Comparison of ENCODE assay signal across 8 mouse cellular contexts in genomic region chr13:95389866-95390865, GRCm38 (mm10). TPM values are rescaled to one million over a fixed set of nuclear protein-coding genes. Genes with fewer than 3 reads are reported as not detected.
DNase-seq lines count a peak whose midpoint lies in the region; ATAC-seq and TF ChIP-seq lines count a peak whose summit lies in the region.

No protein-coding gene starts in this region.

- H3K27me3 ChIP-seq in CH12.LX (replicated peaks), result no peaks in the 10 kb centered on the region
- H3K27me3 ChIP-seq in forebrain, embryonic 11.5 days (ENCODE audit: control insufficient read depth, insufficient read depth, low read length), result no peaks in the 10 kb centered on the region
- no peaks in the 10 kb centered on the region for H3K27me3 ChIP-seq in liver, embryonic 15.5 days
- H3K27me3 ChIP-seq in neural tube, embryonic 14.5 days (ENCODE audit: control insufficient read depth, insufficient read depth, low read length), result no peaks in the 10 kb centered on the region

- no peak overlapping the region for H3K9ac ChIP-seq in CH12.LX (ENCODE audit: insufficient read depth, low read depth)
- H3K9ac ChIP-seq in forebrain, embryonic 11.5 days (ENCODE audit: low read length), result no peak overlapping the region
- no peak overlapping the region for H3K9ac ChIP-seq in liver, embryonic 15.5 days
- H3K9ac ChIP-seq in neural tube, embryonic 14.5 days (replicated peaks; ENCODE audit: low read depth, low read length), result no peak overlapping the region

- peak; percentile 70 for DNase-seq in CH12.LX (ENCODE audit: extremely low read depth)
- DNase-seq in c-Kit-negative CD71-positive TER-119-positive erythroid progenitor cells, embryonic 14.5 days (ENCODE audit: low read depth, low spot score), result peak; percentile 45
- peak; percentile 85 for DNase-seq in forebrain, embryonic 11.5 days (ENCODE audit: low spot score)
- DNase-seq in heart, postnatal 10 days, result peak; percentile 75 to 87
- DNase-seq in kidney, postnatal 36 days, result peak; percentile 73 to 89
- DNase-seq in telencephalon, adult 2 months (ENCODE audit: low read depth, low spot score), result peak; percentile 74

- in situ Hi-C loops in CH12.LX (cut with MboI; ENCODE audit: low pct_ligation_motif_present, low pct_unique_long_range_greater_than_20kb, low sequenced_read_pairs), result loop anchor here (5.0 kb wide), 1 partner anchor 82 kb away; no protein-coding TSS in a partner anchor

- no peak overlapping the region for H3K27ac ChIP-seq in CH12.LX (ENCODE audit: insufficient read depth, low read depth)
- no peak overlapping the region for H3K27ac ChIP-seq in forebrain, embryonic 11.5 days (ENCODE audit: low read depth, low read length)
- no peak overlapping the region for H3K27ac ChIP-seq in liver, embryonic 15.5 days (replicated peaks)
- no peak overlapping the region for H3K27ac ChIP-seq in neural tube, embryonic 14.5 days (ENCODE audit: low read depth, low read length)

- no peaks in the 10 kb centered on the region for H3K79me2 ChIP-seq in CH12.LX (replicated peaks; ENCODE audit: control insufficient read depth, extremely low read depth, insufficient read depth, poor library complexity, severe bottlenecking)

- ATAC-seq in forebrain, embryonic 11.5 days (replicated peaks; ENCODE audit: low FRiP score), result no peak
- ATAC-seq in liver, embryonic 15.5 days (ENCODE audit: insufficient read depth), result no peak
- ATAC-seq in neural tube, embryonic 14.5 days (ENCODE audit: low read depth), result peak; percentile 75

- peak; percentile 97 for TF ChIP-seq RAD21 in CH12.LX (IDR thresholded peaks at IDR 0.05; ENCODE audit: low read depth, low read length)

- H3K4me1 ChIP-seq in CH12.LX (ENCODE audit: control insufficient read depth in 1 of 2, insufficient read depth in 2 of 2), result 0 out of 4 replicates have a peak, but pooled peaks cover 0 to 3% of the 10 kb centered on the region in 2 experiments
- no peaks in the 10 kb centered on the region for H3K4me1 ChIP-seq in forebrain, embryonic 11.5 days (replicated peaks; ENCODE audit: control insufficient read depth, insufficient read depth, low read length)
- no peaks in the 10 kb centered on the region for H3K4me1 ChIP-seq in liver, embryonic 15.5 days (replicated peaks)
- H3K4me1 ChIP-seq in neural tube, embryonic 14.5 days (ENCODE audit: control insufficient read depth, insufficient read depth, low read length), result no peaks in the 10 kb centered on the region

- no peaks in the 10 kb centered on the region for H3K36me3 ChIP-seq in CH12.LX (replicated peaks in 1 of 2; ENCODE audit: control insufficient read depth in 1 of 2, insufficient read depth in 1 of 2, low read length in 1 of 2)
- H3K36me3 ChIP-seq in forebrain, embryonic 11.5 days (ENCODE audit: control insufficient read depth, insufficient read depth, low read length), result no peaks in the 10 kb centered on the region
- H3K36me3 ChIP-seq in liver, embryonic 15.5 days (replicated peaks), result no peaks in the 10 kb centered on the region
- H3K36me3 ChIP-seq in neural tube, embryonic 14.5 days (ENCODE audit: control insufficient read depth, insufficient read depth, low read length), result no peaks in the 10 kb centered on the region

- intact Hi-C loops in heart, postnatal 10 days (cut with DNase I), result loop anchor here (1.0 to 5.0 kb wide), 3 partner anchors 91 to 332 kb away; no protein-coding TSS in a partner anchor

- peak; percentile 54 to 96 for TF ChIP-seq CTCF in CH12.LX (conservative IDR thresholded peaks at IDR 0.05 in 1 of 2, IDR thresholded peaks at IDR 0.05 in 1 of 2; ENCODE audit: low read depth in 2 of 2, low read length in 2 of 2)

- H3K4me2 ChIP-seq in CH12.LX (ENCODE audit: insufficient read depth, low read depth, poor library complexity, severe bottlenecking), result no peak overlapping the region
- 0 out of 2 replicates have a peak overlapping the region, but pooled peaks have one; percentile 8 for H3K4me2 ChIP-seq in forebrain, embryonic 11.5 days (ENCODE audit: low read depth, low read length, severe bottlenecking)
- peak overlapping the region; percentile 14 for H3K4me2 ChIP-seq in liver, embryonic 15.5 days
- 0 out of 2 replicates have a peak overlapping the region, but pooled peaks have one; percentile 1 for H3K4me2 ChIP-seq in neural tube, embryonic 14.5 days (ENCODE audit: low read depth, low read length)

- H3K9me3 ChIP-seq in CH12.LX (replicated peaks; ENCODE audit: low read length), result peaks cover 2% of the 10 kb centered on the region
- H3K9me3 ChIP-seq in forebrain, embryonic 11.5 days (ENCODE audit: control insufficient read depth, low read length), result no peaks in the 10 kb centered on the region
- H3K9me3 ChIP-seq in liver, embryonic 15.5 days (replicated peaks), result no peaks in the 10 kb centered on the region
- no peaks in the 10 kb centered on the region for H3K9me3 ChIP-seq in neural tube, embryonic 14.5 days (ENCODE audit: control insufficient read depth, low read length)

- 32% methylated on average over 24 of the region's 24 CpGs for WGBS in forebrain, embryonic 11.5 days
- WGBS in liver, embryonic 15.5 days (ENCODE audit: insufficient replicate concordance), result 28% methylated on average over 24 of the region's 24 CpGs
- 35% methylated on average over 24 of the region's 24 CpGs for WGBS in neural tube, embryonic 14.5 days

- no peak for TF ChIP-seq POLR2A in CH12.LX (IDR thresholded peaks at IDR 0.05; ENCODE audit: low read depth, low read length)

- no peak overlapping the region for H3K4me3 ChIP-seq in CH12.LX (replicated peaks in 1 of 3; ENCODE audit: low read depth in 2 of 3, low read length in 2 of 3, poor library complexity in 1 of 3)
- no peak overlapping the region for H3K4me3 ChIP-seq in forebrain, embryonic 11.5 days (ENCODE audit: low read depth, low read length)
- no peak overlapping the region for H3K4me3 ChIP-seq in liver, embryonic 15.5 days (replicated peaks)
- H3K4me3 ChIP-seq in neural tube, embryonic 14.5 days (ENCODE audit: low read depth, low read length), result no peak overlapping the region

- TF ChIP-seq EP300 in CH12.LX (IDR thresholded peaks at IDR 0.05; ENCODE audit: low read length), result no peak

- dilution Hi-C loops in CH12.LX (cut with MboI; ENCODE audit: extremely low pct_ligation_motif_present, extremely low pct_unique_long_range_greater_than_20kb, low sequenced_read_pairs), result no loop called here

TF ChIP-seq in CH12.LX, 34 proteins besides CTCF, POLR2A, EP300 and RAD21 (continues in another document):
- TF ChIP-seq TCF12 (IDR thresholded peaks at IDR 0.05; ENCODE audit: low read depth, low read length), result no peak
- TF ChIP-seq HCFC1 (IDR thresholded peaks at IDR 0.05; ENCODE audit: low read depth, low read length), result no peak
- TF ChIP-seq NRF1 (IDR thresholded peaks at IDR 0.05; ENCODE audit: low read depth, low read length), result no peak
- peak; percentile 37; the same call in 1 of the 2 replicates for TF ChIP-seq MYC (IDR thresholded peaks at IDR 0.05; ENCODE audit: low read depth, low read length)
- no peak for TF ChIP-seq CHD1 (IDR thresholded peaks at IDR 0.05; ENCODE audit: low read depth, low read length)
- TF ChIP-seq JUND (conservative IDR thresholded peaks at IDR 0.05; ENCODE audit: low read depth, low read length), result no peak
- TF ChIP-seq USF2 (conservative IDR thresholded peaks at IDR 0.05; ENCODE audit: low read depth, low read length), result no peak
- peak; percentile 95 for TF ChIP-seq ZC3H11A (IDR thresholded peaks at IDR 0.05; ENCODE audit: low read depth, low read length)
- no peak for TF ChIP-seq JUN (IDR thresholded peaks at IDR 0.05; ENCODE audit: insufficient read depth, low read depth, low read length)
- no peak for TF ChIP-seq CHD2 (IDR thresholded peaks at IDR 0.05; ENCODE audit: low read length)
- no peak for TF ChIP-seq UBTF (IDR thresholded peaks at IDR 0.05; ENCODE audit: low read depth, low read length)
- TF ChIP-seq GABPA (IDR thresholded peaks at IDR 0.05; ENCODE audit: insufficient replicate concordance, low read depth, low read length), result no peak
- no peak for TF ChIP-seq ZKSCAN1 (IDR thresholded peaks at IDR 0.05; ENCODE audit: borderline replicate concordance, low read depth, low read length)
- TF ChIP-seq MXI1 (IDR thresholded peaks at IDR 0.05; ENCODE audit: low read depth, low read length), result no peak
- peak; percentile 37; the same call in 1 of the 2 replicates for TF ChIP-seq NELFE (IDR thresholded peaks at IDR 0.05; ENCODE audit: low read depth, low read length)
- no peak for TF ChIP-seq PAX5 (IDR thresholded peaks at IDR 0.05; ENCODE audit: low read length)
- TF ChIP-seq MAFK (IDR thresholded peaks at IDR 0.05; ENCODE audit: insufficient replicate concordance, low read length), result no peak
- TF ChIP-seq SMC3 (IDR thresholded peaks at IDR 0.05; ENCODE audit: low read depth, low read length), result peak; percentile 99
- TF ChIP-seq E2F4 (IDR thresholded peaks at IDR 0.05; ENCODE audit: insufficient replicate concordance, low read depth, low read length), result no peak
- TF ChIP-seq MAZ (IDR thresholded peaks at IDR 0.05; ENCODE audit: low read depth, low read length), result no peak
- no peak for TF ChIP-seq SIN3A (IDR thresholded peaks at IDR 0.05; ENCODE audit: low read length)
- TF ChIP-seq RCOR1 (conservative IDR thresholded peaks at IDR 0.05; ENCODE audit: low read depth, low read length), result no peak
- no peak for TF ChIP-seq ELF1 (IDR thresholded peaks at IDR 0.05; ENCODE audit: low read depth, low read length)
- no peak for TF ChIP-seq TBP (conservative IDR thresholded peaks at IDR 0.05; ENCODE audit: low read depth, low read length)
- peak; percentile 50; the same call in 1 of the 2 replicates for TF ChIP-seq MAX (IDR thresholded peaks at IDR 0.05; ENCODE audit: low read length)
- no peak for TF ChIP-seq POLR2AphosphoS2 (IDR thresholded peaks at IDR 0.05; ENCODE audit: low read depth, low read length)

RNA-seq across cellular contexts. Expression of gene Aggf1, which starts 15.0 kb away (rescaled TPM):
- 49.1 and 65.4 TPM in 2 replicates for total RNA-seq in CH12.LX (2012; rRNA removed)
- 47.3 and 52.0 TPM in 2 replicates for total RNA-seq in CH12.LX (2014; rRNA removed)
- polyA plus RNA-seq in CH12.LX (2012; ENCODE audit: insufficient read length, low read depth), result 68.6 and 73.4 TPM in 2 replicates
- 51.6 and 54.4 TPM in 2 replicates for polyA plus RNA-seq in forebrain, embryonic 11.5 days (2014; fragmentation: Nextera tagmentation; extraction: Ambion mirVana)
- total RNA-seq in heart, postnatal 10 days (2021), result 10 to 100 TPM; 25.7 to 28.2 TPM
- polyA plus RNA-seq in liver, embryonic 15.5 days (2015; fragmentation: Nextera tagmentation; extraction: Ambion mirVana), result 15.8 and 17.8 TPM in 2 replicates
- polyA plus RNA-seq in neural tube, embryonic 14.5 days (2014; fragmentation: Nextera tagmentation; extraction: Ambion mirVana), result 31.9 and 41.9 TPM in 2 replicates

RNA-seq across cellular contexts. Expression of gene Crhbp, which starts 54.6 kb away (rescaled TPM):
- total RNA-seq in CH12.LX (2012; rRNA removed), result not detected in 2 replicates
- total RNA-seq in CH12.LX (2014; rRNA removed), result not detected in 2 replicates
- polyA plus RNA-seq in CH12.LX (2012; ENCODE audit: insufficient read length, low read depth), result not detected in 2 replicates
- 0.17 and 0.25 TPM in 2 replicates for polyA plus RNA-seq in forebrain, embryonic 11.5 days (2014; fragmentation: Nextera tagmentation; extraction: Ambion mirVana)
- total RNA-seq in heart, postnatal 10 days (2021), result not detected
- polyA plus RNA-seq in liver, embryonic 15.5 days (2015; fragmentation: Nextera tagmentation; extraction: Ambion mirVana), result 0.16 and 0.18 TPM in 2 replicates
- 6.7 and 8.8 TPM in 2 replicates for polyA plus RNA-seq in neural tube, embryonic 14.5 days (2014; fragmentation: Nextera tagmentation; extraction: Ambion mirVana)
